Mouse (Mus musculus): ENCODE measurements around the gene Pam. TPM values are rescaled to one million over a fixed set of nuclear protein-coding genes. Genes with fewer than 3 reads are reported as not detected.
"Not testable (repeated sequence)": the region's sequence is repeated elsewhere in the genome, so short reads cannot be mapped to it uniquely, and the experiment has no call there.

The Pam gene
- polyA plus RNA-seq, 1 experiment from 2014 or later: 18.0 TPM

- Histone ChIP-seq H3K4me3 (ENCODE audit: low read depth, low read length) (no peak overlapping the region), H3K4me1 (ENCODE audit: control insufficient read depth, insufficient read depth, low read length) (no peaks in the 10 kb centered on the region), H3K36me3 (ENCODE audit: control insufficient read depth, insufficient read depth, low read length) (no peaks in the 10 kb centered on the region), H3K27ac (replicated peaks; ENCODE audit: low read depth, low read length) (no peak overlapping the region), H3K27me3 (ENCODE audit: control insufficient read depth, insufficient read depth, low read length) (no peaks in the 10 kb centered on the region), H3K9me3 (ENCODE audit: control insufficient read depth, low read length) (no peaks in the 10 kb centered on the region), H3K4me2 (ENCODE audit: low read depth, severe bottlenecking) (no peak overlapping the region), H3K9ac (ENCODE audit: low read length) (no peak overlapping the region)
- ATAC-seq (ENCODE audit: insufficient number of reproducible peaks, low FRiP score, low TSS enrichment, low read depth): no peak
- no peak for DNase-seq (ENCODE audit: low spot score)
- 92% methylated on average over 9 of the region's 9 CpGs for WGBS
Measured at GRCm38 (mm10) chr1:98018987-98019386, 76.5 kb downstream of the Pam start.

GRCm38 (mm10) chr1:98016004-98016848 lies 79.2 kb downstream of the Pam start:
- no peak overlapping the region for H3K27ac ChIP-seq (replicated peaks; ENCODE audit: low read depth, low read length)
- no peak overlapping the region for H3K4me2 ChIP-seq (ENCODE audit: low read depth, severe bottlenecking)
- no peaks in the 10 kb centered on the region for H3K36me3 ChIP-seq (ENCODE audit: control insufficient read depth, insufficient read depth, low read length)
- no peak overlapping the region for H3K4me3 ChIP-seq (ENCODE audit: low read depth, low read length)
- no peaks in the 10 kb centered on the region for H3K4me1 ChIP-seq (ENCODE audit: control insufficient read depth, insufficient read depth, low read length)
- DNase-seq (ENCODE audit: low spot score) (no peak), ATAC-seq (ENCODE audit: insufficient number of reproducible peaks, low FRiP score, low TSS enrichment, low read depth) (no peak)
- no peaks in the 10 kb centered on the region for H3K9me3 ChIP-seq (ENCODE audit: control insufficient read depth, low read length)
- no peaks in the 10 kb centered on the region for H3K27me3 ChIP-seq (ENCODE audit: control insufficient read depth, insufficient read depth, low read length)
- 79% methylated on average over 10 of the region's 10 CpGs for WGBS
- H3K9ac ChIP-seq (ENCODE audit: low read length): no peak overlapping the region

- Histone ChIP-seq H3K4me2 (ENCODE audit: low read depth, severe bottlenecking) (no peak overlapping the region), H3K36me3 (ENCODE audit: control insufficient read depth, insufficient read depth, low read length) (no peaks in the 10 kb centered on the region), H3K27me3 (ENCODE audit: control insufficient read depth, insufficient read depth, low read length) (no peaks in the 10 kb centered on the region), H3K27ac (replicated peaks; ENCODE audit: low read depth, low read length) (no peak overlapping the region), H3K4me1 (ENCODE audit: control insufficient read depth, insufficient read depth, low read length) (no peaks in the 10 kb centered on the region), H3K4me3 (ENCODE audit: low read depth, low read length) (no peak overlapping the region), H3K9ac (ENCODE audit: low read length) (no peak overlapping the region), H3K9me3 (ENCODE audit: control insufficient read depth, low read length) (no peaks in the 10 kb centered on the region)
- 82% methylated on average over 4 of the region's 4 CpGs for WGBS
- ATAC-seq (ENCODE audit: insufficient number of reproducible peaks, low FRiP score, low TSS enrichment, low read depth) (no peak), DNase-seq (ENCODE audit: low spot score) (no peak)
Measured at GRCm38 (mm10) chr1:98015564-98015963, 79.9 kb downstream of the Pam start.

GRCm38 (mm10) chr1:98002561-98003425 lies 92.7 kb downstream of the Pam start:
- no peaks in the 10 kb centered on the region for H3K27me3 ChIP-seq (ENCODE audit: control insufficient read depth, insufficient read depth, low read length)
- no peaks in the 10 kb centered on the region for H3K9me3 ChIP-seq (ENCODE audit: control insufficient read depth, low read length)
- no peak overlapping the region for H3K4me2 ChIP-seq (ENCODE audit: low read depth, severe bottlenecking)
- 89% methylated on average over 7 of the region's 7 CpGs for WGBS
- DNase-seq (ENCODE audit: low spot score): no peak
- H3K4me3 ChIP-seq (ENCODE audit: low read depth, low read length): no peak overlapping the region
- H3K36me3 ChIP-seq (ENCODE audit: control insufficient read depth, insufficient read depth, low read length): no peaks in the 10 kb centered on the region
- no peak overlapping the region for H3K9ac ChIP-seq (ENCODE audit: low read length)
- ATAC-seq (ENCODE audit: insufficient number of reproducible peaks, low FRiP score, low TSS enrichment, low read depth): no peak
- H3K4me1 ChIP-seq (ENCODE audit: control insufficient read depth, insufficient read depth, low read length): no peaks in the 10 kb centered on the region
- H3K27ac ChIP-seq (replicated peaks; ENCODE audit: low read depth, low read length): no peak overlapping the region

- ATAC-seq (ENCODE audit: insufficient number of reproducible peaks, low FRiP score, low TSS enrichment, low read depth) (no peak), DNase-seq (ENCODE audit: low spot score) (no peak)
- H3K27me3 ChIP-seq (ENCODE audit: control insufficient read depth, insufficient read depth, low read length): no peaks in the 10 kb centered on the region
- no peaks in the 10 kb centered on the region for H3K36me3 ChIP-seq (ENCODE audit: control insufficient read depth, insufficient read depth, low read length)
- H3K9ac ChIP-seq (ENCODE audit: low read length): no peak overlapping the region
- no peak overlapping the region for H3K4me2 ChIP-seq (ENCODE audit: low read depth, severe bottlenecking)
- no peaks in the 10 kb centered on the region for H3K4me1 ChIP-seq (ENCODE audit: control insufficient read depth, insufficient read depth, low read length)
- no peak overlapping the region for H3K27ac ChIP-seq (replicated peaks; ENCODE audit: low read depth, low read length)
- WGBS: 91% methylated on average over 2 of the region's 2 CpGs
- H3K9me3 ChIP-seq (ENCODE audit: control insufficient read depth, low read length): no peaks in the 10 kb centered on the region
- no peak overlapping the region for H3K4me3 ChIP-seq (ENCODE audit: low read depth, low read length)
Measured at GRCm38 (mm10) chr1:97999465-97999864, 96.0 kb downstream of the Pam start.

- H3K4me3 ChIP-seq (ENCODE audit: low read depth, low read length); H3K27ac ChIP-seq (replicated peaks; ENCODE audit: low read depth, low read length); H3K36me3 ChIP-seq (ENCODE audit: control insufficient read depth, insufficient read depth, low read length); H3K4me2 ChIP-seq (ENCODE audit: low read depth, severe bottlenecking); ATAC-seq (ENCODE audit: insufficient number of reproducible peaks, low FRiP score, low TSS enrichment, low read depth); H3K9ac ChIP-seq (ENCODE audit: low read length); H3K9me3 ChIP-seq (ENCODE audit: control insufficient read depth, low read length); H3K27me3 ChIP-seq (ENCODE audit: control insufficient read depth, insufficient read depth, low read length); DNase-seq (ENCODE audit: low spot score); H3K4me1 ChIP-seq (ENCODE audit: control insufficient read depth, insufficient read depth, low read length): not testable (repeated sequence)
- WGBS: 85% methylated on average over 5 of the region's 5 CpGs
Measured at GRCm38 (mm10) chr1:97998961-97999360, 96.5 kb downstream of the Pam start.

- 95% methylated on average over 1 of the region's 1 CpGs for WGBS
- Histone ChIP-seq H3K27me3 (ENCODE audit: control insufficient read depth, insufficient read depth, low read length) (no peaks in the 10 kb centered on the region), H3K9ac (ENCODE audit: low read length) (no peak overlapping the region), H3K4me2 (ENCODE audit: low read depth, severe bottlenecking) (no peak overlapping the region), H3K4me1 (ENCODE audit: control insufficient read depth, insufficient read depth, low read length) (no peaks in the 10 kb centered on the region), H3K36me3 (ENCODE audit: control insufficient read depth, insufficient read depth, low read length) (no peaks in the 10 kb centered on the region), H3K9me3 (ENCODE audit: control insufficient read depth, low read length) (no peaks in the 10 kb centered on the region), H3K27ac (replicated peaks; ENCODE audit: low read depth, low read length) (no peak overlapping the region), H3K4me3 (ENCODE audit: low read depth, low read length) (no peak overlapping the region)
- no peak for ATAC-seq (ENCODE audit: insufficient number of reproducible peaks, low FRiP score, low TSS enrichment, low read depth)
- no peak for DNase-seq (ENCODE audit: low spot score)
Measured at GRCm38 (mm10) chr1:97997088-97997487, 98.4 kb downstream of the Pam start.

- Histone ChIP-seq H3K9me3 (ENCODE audit: control insufficient read depth, low read length) (no peaks in the 10 kb centered on the region), H3K27ac (replicated peaks; ENCODE audit: low read depth, low read length) (no peak overlapping the region), H3K27me3 (ENCODE audit: control insufficient read depth, insufficient read depth, low read length) (no peaks in the 10 kb centered on the region), H3K4me3 (ENCODE audit: low read depth, low read length) (no peak overlapping the region), H3K4me2 (ENCODE audit: low read depth, severe bottlenecking) (no peak overlapping the region), H3K9ac (ENCODE audit: low read length) (no peak overlapping the region), H3K4me1 (ENCODE audit: control insufficient read depth, insufficient read depth, low read length) (no peaks in the 10 kb centered on the region), H3K36me3 (ENCODE audit: control insufficient read depth, insufficient read depth, low read length) (no peaks in the 10 kb centered on the region)
- WGBS: 78% methylated on average over 3 of the region's 3 CpGs
- DNase-seq (ENCODE audit: low spot score): no peak
- ATAC-seq (ENCODE audit: insufficient number of reproducible peaks, low FRiP score, low TSS enrichment, low read depth): no peak
Measured at GRCm38 (mm10) chr1:97991976-97992375, 103.5 kb downstream of the Pam start.
